Mouse (Mus musculus) liver, embryonic 14.5 days (tissue): ENCODE measurements around the gene Fam43b.

Source experiments
- CTCF ChIP-seq: IDR thresholded peaks from 2 replicates; pipeline ENCODE4 v1.5.1; 2016; ENCODE audit warnings: antibody characterized with exemption, low read depth, control low read depth
- EP300 ChIP-seq: IDR thresholded peaks from 2 replicates; pipeline ENCODE4 v1.6.1; 2016; ENCODE audit warnings: antibody characterized with exemption, low read depth

DNA sequence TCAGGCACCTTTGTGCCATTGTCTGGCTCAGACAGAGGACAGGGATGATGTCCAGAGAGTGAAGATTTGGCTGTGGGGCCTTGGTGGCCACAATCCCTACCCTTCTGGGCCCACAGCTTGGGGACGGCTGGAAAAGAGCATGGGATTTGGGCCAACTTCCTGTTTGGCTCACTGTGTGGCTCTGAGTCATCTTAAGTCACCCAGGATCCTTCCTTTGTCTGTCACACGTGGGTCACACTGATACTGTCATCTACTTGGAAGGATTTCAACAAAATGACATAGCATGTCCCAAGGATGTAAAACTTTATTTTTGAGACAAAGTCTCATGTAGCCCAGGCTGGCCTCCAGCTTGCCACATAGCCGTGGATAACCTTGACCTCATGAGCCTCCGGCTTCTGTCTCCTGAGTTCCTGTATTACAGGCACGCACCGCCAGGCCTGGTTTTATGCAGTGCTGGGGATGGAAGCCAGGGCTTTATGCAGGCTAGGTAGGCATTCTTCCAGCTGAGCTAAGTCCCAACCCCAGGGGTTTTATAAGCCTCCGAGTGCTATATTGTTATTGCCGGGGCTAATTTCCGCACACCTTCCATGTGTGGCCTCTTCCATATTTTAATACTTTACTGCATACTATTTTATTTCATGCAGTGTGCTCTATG, 51.3 kb downstream of the Fam43b start:
- TF ChIP-seq EP300 = no peak
- TF ChIP-seq CTCF = no peak
